Mouse (Mus musculus) ovary, adult 18-20 months (tissue): ENCODE data around the gene Ankrd39.

Experiments used
- DNase-seq: peaks from one replicate; pipeline ENCODE4 v3.0.0; 2022; ENCODE audit warnings: low spot score, mixed read lengths

Gene Ankrd39

GRCm38 (mm10) chr1:36572140-36572700 is 25.0 kb upstream of the Ankrd39 start:
- DNase-seq: no peak

DNA sequence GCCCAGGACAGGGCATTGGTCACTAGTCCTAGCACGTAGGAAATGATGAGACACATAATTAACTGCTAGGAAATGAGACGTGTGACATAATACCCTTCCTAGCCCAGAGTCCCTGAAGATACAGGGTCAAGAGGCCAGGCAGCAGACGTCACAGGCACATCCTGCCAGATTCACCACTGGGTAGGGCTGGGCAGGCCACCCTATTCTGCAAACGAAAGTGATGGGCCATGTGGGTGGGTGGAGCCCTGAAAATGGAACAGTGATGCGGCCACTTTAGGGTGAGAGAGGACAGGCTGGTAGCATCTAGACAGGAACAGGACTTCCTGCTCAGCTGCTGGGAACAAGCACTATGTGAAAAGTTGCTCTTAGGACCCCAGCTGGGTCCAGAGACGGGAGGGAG is 24.4 kb upstream of the Ankrd39 start:
- no peak for DNase-seq

DNA sequence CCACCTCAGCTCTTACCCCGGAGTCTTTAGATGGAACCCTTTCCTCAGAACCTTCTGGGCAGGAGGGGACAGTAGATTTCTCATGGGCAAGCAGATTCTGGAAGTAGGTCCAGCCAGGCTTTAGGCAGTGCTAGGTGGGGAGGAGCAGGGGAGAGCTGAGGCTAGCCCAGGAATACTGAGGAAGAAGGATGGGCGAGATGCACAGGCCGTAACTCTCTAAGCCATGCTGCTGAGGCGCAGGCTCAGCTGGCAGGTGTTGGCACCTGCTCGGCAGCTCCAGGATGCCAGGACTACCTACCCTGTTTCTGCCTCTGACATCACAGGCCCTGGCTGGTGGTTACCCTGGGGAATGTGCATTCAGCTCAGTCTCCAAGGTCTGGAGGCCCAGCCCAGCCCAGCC is 23.1 kb upstream of the Ankrd39 start:
- DNase-seq: no peak

DNA sequence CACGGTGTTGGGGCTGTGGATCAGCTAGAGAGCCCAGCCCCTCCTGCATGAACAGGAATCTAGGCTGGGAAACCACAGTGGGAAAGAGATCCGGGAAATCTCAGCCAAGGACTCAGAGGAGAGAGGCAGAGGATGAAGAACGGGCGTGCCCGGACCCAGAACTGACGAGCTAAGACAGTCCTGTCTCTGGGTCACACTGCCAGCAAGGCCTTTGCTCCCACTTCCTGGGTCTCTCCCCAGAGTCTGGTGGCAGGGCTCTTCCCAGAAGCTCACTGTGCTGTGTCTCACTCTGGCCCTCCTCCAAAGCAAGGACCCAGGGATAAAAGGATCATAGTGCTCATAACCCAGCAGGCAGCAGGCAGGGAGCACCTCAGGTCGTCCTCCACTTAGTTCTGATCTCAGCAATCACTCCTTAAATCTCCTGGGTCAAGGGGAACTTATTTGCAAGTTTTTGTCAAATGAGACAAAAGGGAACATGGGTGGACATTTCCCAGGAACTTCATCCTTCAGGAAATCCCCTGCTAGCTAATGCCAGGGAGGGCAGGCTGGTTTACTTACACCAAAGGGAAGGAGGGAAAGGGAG is 22.5 kb upstream of the Ankrd39 start:
- no peak for DNase-seq

DNA sequence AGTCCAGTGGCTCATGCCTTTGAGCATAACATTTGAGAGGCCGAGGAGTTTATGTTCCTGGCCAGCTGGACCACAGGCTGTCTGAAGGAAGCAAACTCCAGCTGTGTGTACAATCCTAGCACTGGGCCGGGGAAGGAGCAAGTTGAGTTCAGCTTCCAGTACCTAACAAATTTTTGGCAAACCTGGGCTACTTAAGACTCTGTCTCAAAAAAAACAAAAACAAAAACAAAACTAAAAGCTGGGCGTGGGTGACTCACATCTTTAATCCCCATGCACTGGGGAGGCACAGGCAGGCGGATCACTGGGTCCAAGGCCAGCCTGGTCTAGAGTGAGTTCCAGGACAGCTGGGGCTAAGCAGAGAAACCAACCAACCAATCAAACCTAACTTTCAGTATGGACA is 21.5 kb upstream of the Ankrd39 start:
- DNase-seq: no peak

DNA sequence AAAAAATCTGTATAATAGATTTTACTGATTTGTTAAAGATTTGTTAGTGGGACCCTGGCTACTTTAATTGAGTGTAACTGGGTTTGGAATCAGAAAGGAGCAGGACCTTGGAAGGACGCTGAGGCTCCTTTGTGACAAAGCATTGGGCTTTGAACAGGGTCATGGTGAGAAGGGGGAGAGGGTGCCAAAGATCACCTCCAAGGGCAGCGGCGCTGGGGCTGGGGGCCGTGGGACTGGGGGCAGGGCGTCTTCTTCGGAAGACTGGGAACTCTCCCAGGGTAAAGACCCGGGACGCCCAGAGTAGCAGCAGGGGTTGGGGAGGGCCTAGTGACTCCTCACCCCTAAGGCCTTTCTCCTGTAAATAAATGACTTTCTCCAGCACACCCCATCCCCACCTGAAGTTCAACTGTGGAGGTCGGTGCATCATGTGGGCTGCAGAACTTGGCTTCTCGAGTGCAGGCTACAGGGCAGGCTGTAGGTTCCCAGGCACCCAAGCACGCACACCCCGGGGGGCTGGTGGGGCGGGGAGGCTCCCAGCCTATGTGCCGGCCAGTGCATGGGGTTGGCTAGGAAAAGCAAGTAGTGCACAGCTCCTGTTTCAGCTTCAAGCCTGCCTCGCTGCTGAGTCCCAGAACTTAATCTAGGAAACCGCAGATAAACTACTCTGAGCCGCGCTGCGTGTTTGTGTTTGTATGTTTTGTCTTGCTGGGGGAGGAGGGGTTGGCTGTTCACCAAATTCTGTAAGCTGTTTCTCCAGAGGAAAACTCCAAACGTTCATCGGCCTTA is 20.8 kb upstream of the Ankrd39 start:
- DNase-seq: peak; percentile 45

- no peak for DNase-seq
Observed at GRCm38 (mm10) chr1:36566425-36566824, 19.2 kb upstream of the Ankrd39 start.

DNA sequence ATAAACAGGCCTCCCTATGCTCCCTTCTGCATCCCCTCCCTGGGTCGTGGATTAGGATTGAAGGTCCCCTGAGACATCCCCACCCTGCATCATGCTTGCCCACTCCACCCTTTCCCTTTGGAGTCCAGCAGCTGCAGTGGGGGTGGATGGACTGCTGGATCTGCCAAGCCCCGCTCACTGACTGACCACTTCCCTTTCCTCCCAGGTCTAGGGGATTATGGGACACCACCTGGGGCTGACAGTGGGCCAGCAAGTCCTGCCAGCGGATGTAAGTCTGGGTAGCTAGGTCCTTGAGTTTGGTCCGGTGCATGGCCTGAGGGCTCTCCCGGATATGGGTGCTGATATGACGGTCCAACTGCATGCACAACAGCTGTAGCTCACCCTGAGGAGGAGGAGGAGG is 16.9 kb upstream of the Ankrd39 start:
- no peak for DNase-seq

- DNase-seq: no peak
Observed at GRCm38 (mm10) chr1:36563632-36564031, 16.4 kb upstream of the Ankrd39 start.

GRCm38 (mm10) chr1:36563197-36563596 is 16.0 kb upstream of the Ankrd39 start:
- DNase-seq: no peak

DNA sequence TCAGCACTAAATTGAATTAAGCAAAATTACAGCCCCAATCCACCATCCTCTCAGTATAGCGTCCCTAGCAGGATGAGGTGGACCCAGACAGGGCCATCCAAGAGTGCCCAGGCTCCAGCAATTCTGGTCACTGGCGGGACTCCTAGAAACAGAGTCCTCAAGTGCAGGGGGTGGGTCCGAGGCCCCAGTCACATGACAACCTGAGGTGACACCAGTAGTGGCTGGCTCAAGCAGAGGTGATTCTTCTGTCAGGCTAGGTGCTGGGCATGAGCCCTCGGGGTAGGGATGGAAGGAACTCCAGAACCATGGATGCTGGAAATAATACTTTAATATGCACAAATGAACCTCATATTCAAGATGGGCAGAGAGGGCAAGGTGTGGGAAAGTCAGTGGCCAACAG is 15.1 kb upstream of the Ankrd39 start:
- DNase-seq: no peak

- DNase-seq: no peak
Observed at GRCm38 (mm10) chr1:36560903-36561302, 13.7 kb upstream of the Ankrd39 start.

GRCm38 (mm10) chr1:36559888-36560287 is 12.6 kb upstream of the Ankrd39 start:
- DNase-seq: no peak

DNA sequence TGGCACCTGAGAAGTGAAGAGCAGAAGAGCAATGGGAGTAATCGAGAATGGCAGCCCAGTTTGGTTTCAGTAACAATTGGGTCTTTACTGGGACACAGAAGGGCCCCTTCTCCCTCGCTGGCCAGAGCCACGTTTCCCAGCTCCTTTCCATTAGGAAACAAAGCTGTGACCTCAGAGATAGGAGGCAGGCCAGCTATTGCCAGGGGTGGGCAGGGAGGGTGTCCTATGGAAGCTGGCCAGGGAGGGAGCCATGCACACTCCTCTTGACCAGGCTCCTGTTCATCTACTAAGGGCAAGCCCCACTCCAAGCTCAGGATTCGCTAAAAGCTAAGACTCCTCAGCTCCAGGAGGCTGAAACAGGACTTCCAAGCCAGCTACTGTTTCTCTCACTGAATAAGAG is 12.0 kb upstream of the Ankrd39 start:
- DNase-seq: no peak

DNA sequence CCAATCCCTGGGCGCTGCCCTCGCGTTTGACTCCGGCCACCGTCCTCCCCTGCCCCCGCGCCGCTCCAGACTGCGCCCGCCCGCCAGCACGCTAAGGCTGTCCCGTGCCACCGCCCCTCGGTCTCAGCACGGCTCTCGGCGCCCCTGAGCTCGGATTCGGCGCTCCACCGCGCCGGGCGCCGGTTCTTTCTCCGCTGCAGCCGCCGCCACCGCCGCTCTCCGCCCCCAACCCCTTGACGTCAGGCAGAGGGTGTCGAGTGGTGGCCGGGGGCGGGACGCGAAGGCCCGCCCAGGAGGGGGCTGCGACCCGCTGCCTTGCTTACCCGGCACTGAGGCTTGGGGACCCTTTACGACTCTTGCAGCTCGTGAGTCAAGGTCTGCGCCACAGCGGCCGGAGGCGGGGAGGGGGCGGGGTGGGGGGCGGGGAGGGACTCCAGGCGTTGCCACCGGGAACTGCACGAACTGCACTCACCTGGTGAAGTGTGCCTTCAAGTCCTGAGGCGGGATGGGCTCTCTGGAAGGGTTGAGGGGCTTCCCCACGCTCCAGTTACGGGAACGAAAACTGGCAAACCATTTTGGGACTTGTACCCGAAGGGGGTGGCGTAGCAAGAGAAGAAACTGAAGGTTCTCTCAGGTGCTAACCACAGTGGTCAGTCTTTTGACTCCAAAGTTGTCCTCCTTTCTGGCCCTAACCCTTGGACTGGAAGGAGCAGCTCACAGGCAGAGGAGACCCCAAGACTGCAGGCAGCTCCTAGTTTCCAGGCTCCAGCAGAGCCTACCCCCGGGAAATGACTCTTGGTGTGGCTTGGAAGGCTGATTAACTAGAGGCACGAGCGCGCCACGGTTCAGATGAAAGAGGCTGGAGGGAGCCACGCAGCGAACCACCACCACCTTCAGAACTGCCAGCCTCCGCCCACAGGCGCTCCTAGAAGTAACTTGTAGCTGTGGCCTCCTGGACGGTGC is 11.1 kb upstream of the Ankrd39 start, which contains the start of gene Sema4c:
Gene Sema4c, minus strand, starts transcription at position 319 of the 963 bp plus-strand sequence.
- peak; percentile 67 for DNase-seq

GRCm38 (mm10) chr1:36557457-36558011 is 10.3 kb upstream of the Ankrd39 start:
- DNase-seq: peak; percentile 82

GRCm38 (mm10) chr1:36556553-36557456 is 9.6 kb upstream of the Ankrd39 start:
- peak; percentile 86 for DNase-seq

DNA sequence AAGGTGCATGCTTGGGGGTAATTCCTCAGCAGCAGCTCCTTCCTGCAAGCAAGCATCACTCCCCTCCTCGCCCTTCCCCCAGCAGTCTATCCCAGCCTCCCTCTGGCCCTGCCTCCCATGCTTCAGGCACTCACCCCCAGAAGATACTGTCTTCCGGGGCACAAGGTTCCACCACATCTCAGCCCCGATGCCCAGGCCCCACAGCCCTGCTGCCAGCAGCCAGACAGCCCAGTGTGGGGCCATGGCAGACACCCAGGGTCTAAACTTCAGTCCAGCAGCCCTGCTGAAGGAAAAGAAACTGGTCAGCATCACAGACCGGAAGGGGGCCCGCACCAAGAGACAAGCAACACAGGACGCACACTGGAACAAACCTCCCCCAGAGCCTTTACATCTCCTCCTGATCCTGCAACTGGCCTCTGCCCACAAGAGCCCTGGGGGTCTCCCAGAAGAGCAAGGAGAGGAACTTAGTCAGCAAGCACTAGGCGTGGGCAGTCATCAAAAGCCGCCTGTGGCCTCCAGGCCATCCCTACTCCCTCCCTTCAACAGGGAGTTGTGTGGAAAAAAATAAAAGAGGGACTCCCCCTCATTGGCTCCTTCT is 8.7 kb upstream of the Ankrd39 start:
- DNase-seq: no peak

GRCm38 (mm10) chr1:36554633-36555399 is 7.6 kb upstream of the Ankrd39 start:
- DNase-seq: no peak

DNA sequence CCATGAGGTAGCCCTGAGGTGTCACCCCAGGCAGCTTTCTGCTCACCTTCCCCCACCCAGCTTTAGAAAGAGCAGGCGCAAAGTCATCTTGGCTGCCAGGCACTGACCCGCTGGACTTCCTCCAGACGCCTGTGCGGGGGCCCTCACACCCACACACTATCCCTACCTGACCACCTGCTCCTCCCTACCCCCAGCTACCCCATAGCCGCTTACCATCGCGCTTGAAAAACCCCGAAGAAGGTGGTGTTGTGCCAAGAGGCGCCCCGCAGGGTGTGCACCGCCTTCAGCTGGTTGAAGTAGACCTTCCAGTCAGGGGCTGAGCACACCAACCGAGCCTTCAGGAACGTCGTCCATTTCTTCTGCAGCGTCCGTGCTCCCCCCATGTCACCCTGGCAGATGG is 5.3 kb upstream of the Ankrd39 start:
- no peak for DNase-seq
